Mouse (Mus musculus): ENCODE results near the gene Ly6g6d.

GRCm38 (mm10) chr17:35088151-35088550 lies 10.3 kb upstream of the Ly6g6d start:
- TF ChIP-seq CTCF (conservative IDR thresholded peaks at IDR 0.05; ENCODE audit: insufficient read depth, insufficient read length, low read depth, low read length): no peak
- no peak for TF ChIP-seq POLR2A (IDR thresholded peaks at IDR 0.05; ENCODE audit: low read depth, low read length)

Data from kidney, adult 2 months (tissue).